Mouse (Mus musculus): ENCODE data around the gene Sycp2. TPM values are rescaled to one million over a fixed set of nuclear protein-coding genes. Genes with fewer than 3 reads are reported as not detected.

The Sycp2 gene
- polyA plus RNA-seq, 1 experiment, result not detected

DNA sequence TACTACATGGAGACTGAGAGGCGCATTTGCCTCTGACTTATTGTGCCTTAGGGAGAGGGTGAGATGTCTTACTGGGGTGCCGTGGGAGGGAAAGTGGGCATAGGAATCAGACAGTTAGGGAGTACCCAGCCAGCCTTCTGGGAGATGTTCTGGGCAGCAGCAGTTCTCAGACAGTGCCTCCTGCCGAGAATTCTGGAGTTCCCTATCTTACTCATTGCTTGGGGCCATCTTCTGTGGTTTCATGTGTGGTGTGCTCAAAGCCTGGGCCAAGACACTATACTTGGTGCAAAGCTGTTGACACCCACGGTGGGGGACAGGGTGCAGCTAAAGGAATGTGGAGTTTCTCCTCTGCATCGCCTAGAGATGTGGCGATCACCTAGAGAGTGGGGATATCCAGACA is 102.8 kb downstream of the Sycp2 start:
- Histone ChIP-seq H3K27me3 (ENCODE audit: control insufficient read depth, insufficient read depth, insufficient read length) (no peaks in the 10 kb centered on the region), H3K79me2 (ENCODE audit: control insufficient read depth, insufficient read depth) (no peaks in the 10 kb centered on the region), H3K4me3 (no peak overlapping the region), H3K4me2 (ENCODE audit: low read depth) (no peak overlapping the region), H3ac (ENCODE audit: control insufficient read depth, insufficient read length) (no peak overlapping the region), H3K36me3 (ENCODE audit: control insufficient read depth, insufficient read depth) (no peaks in the 10 kb centered on the region)
- TF ChIP-seq REST (IDR thresholded peaks at IDR 0.05; ENCODE audit: insufficient read depth, insufficient read length) (no peak), TCF3 (IDR thresholded peaks at IDR 0.05; ENCODE audit: insufficient read length, low read depth) (no peak), E2F4 (IDR thresholded peaks at IDR 0.05; ENCODE audit: insufficient read depth) (no peak), POLR2A (IDR thresholded peaks at IDR 0.05; ENCODE audit: insufficient read length, low read depth) (no peak), MYOG (IDR thresholded peaks at IDR 0.05; ENCODE audit: control insufficient read depth in 1 of 3, insufficient read depth in 1 of 3, insufficient read length in 2 of 3, low read depth in 2 of 3) (no peak), USF1 (IDR thresholded peaks at IDR 0.05; ENCODE audit: low read depth) (no peak)

DNA sequence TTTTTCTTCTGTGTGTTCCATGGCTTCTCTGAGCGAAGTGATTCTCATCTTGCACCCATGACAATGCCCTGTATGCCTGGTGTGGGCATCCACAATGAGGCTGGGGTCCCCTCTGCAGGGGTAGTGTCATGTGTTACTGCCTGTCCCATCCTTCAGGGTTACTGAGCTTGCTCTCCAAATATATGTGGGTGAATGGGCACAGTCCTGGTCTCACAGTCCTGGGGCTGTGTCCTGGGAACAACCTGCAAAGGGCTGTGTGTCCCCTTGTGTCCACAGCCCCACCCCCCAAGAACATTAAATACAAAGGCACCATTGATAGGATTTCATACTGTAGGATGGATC is 103.3 kb downstream of the Sycp2 start:
- Histone ChIP-seq H3K27me3 (ENCODE audit: control insufficient read depth, insufficient read depth, insufficient read length) (no peaks in the 10 kb centered on the region), H3ac (ENCODE audit: control insufficient read depth, insufficient read length) (no peak overlapping the region), H3K79me2 (ENCODE audit: control insufficient read depth, insufficient read depth) (no peaks in the 10 kb centered on the region), H3K4me2 (ENCODE audit: low read depth) (no peak overlapping the region), H3K36me3 (ENCODE audit: control insufficient read depth, insufficient read depth) (no peaks in the 10 kb centered on the region), H3K4me3 (no peak overlapping the region)
- TF ChIP-seq CEBPB (IDR thresholded peaks at IDR 0.05; ENCODE audit: insufficient read depth, poor library complexity, severe bottlenecking) (no peak), MYOG (IDR thresholded peaks at IDR 0.05; ENCODE audit: control insufficient read depth in 1 of 3, insufficient read depth in 1 of 3, insufficient read length in 2 of 3, low read depth in 2 of 3) (no peak), TCF3 (IDR thresholded peaks at IDR 0.05; ENCODE audit: insufficient read length, low read depth) (no peak), MAX (IDR thresholded peaks at IDR 0.05; ENCODE audit: low read depth) (no peak), TCF12 (IDR thresholded peaks at IDR 0.05; ENCODE audit: insufficient read depth, poor library complexity, severe bottlenecking) (no peak), MYOD1 (IDR thresholded peaks at IDR 0.05; ENCODE audit: control insufficient read depth in 1 of 3, insufficient read length in 2 of 3, low read depth in 2 of 3) (no peak), USF1 (IDR thresholded peaks at IDR 0.05; ENCODE audit: low read depth) (no peak), E2F4 (IDR thresholded peaks at IDR 0.05; ENCODE audit: insufficient read depth) (no peak), POLR2AphosphoS2 (IDR thresholded peaks at IDR 0.05; ENCODE audit: insufficient read length, low read depth) (no peak), REST (IDR thresholded peaks at IDR 0.05; ENCODE audit: insufficient read depth, insufficient read length) (no peak), SRF (IDR thresholded peaks at IDR 0.05; ENCODE audit: control insufficient read depth, insufficient read length, low read depth) (no peak), POLR2A (IDR thresholded peaks at IDR 0.05; ENCODE audit: insufficient read length, low read depth) (no peak)

DNA sequence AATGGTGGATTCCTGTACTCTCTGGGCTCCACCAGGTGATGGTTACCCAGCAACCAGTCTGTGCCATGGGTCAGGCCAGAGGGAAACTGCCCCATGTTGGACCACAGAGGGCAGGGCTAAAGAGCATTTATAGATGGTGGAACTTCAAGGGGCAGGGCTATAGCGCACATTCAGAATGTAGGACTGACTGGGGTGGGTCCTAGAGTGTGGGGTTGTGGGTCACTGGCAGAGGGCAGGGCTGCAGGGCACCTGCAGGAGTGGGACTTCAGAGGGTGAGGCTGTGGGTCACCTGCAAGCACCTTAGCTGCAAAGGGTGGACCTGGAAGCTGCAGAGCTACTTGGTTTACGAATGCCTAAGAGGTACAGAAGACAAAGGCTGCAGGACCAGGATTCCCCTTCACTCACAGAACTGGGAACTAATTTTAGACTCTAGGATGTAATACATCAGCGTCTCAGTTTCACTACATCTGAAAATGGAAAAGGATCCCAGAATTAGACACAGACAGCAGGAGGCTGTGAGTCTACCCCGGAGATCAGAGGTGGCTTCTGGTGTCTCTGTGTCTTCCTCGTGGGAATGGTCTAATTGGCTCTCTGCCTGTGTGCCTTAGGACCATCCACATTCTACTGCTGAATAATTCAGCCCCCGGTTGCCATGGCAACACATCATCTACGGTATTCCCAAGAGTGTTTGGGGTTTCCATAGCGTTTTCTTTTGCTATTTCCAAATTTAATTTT is 103.9 kb downstream of the Sycp2 start:
- Histone ChIP-seq H3ac (ENCODE audit: control insufficient read depth, insufficient read length) (no peak overlapping the region), H3K4me3 (no peak overlapping the region)
- TF ChIP-seq MAX (IDR thresholded peaks at IDR 0.05; ENCODE audit: low read depth), result no peak
- no peak for TF ChIP-seq MYOD1 (IDR thresholded peaks at IDR 0.05; ENCODE audit: control insufficient read depth in 1 of 3, insufficient read length in 2 of 3, low read depth in 2 of 3)
- no peak for TF ChIP-seq CEBPB (IDR thresholded peaks at IDR 0.05; ENCODE audit: insufficient read depth, poor library complexity, severe bottlenecking)
- no peak for TF ChIP-seq E2F4 (IDR thresholded peaks at IDR 0.05; ENCODE audit: insufficient read depth)
- no peak for TF ChIP-seq TCF12 (IDR thresholded peaks at IDR 0.05; ENCODE audit: insufficient read depth, poor library complexity, severe bottlenecking)
- no peak for TF ChIP-seq REST (IDR thresholded peaks at IDR 0.05; ENCODE audit: insufficient read depth, insufficient read length)
- no peak for TF ChIP-seq MYOG (IDR thresholded peaks at IDR 0.05; ENCODE audit: control insufficient read depth in 1 of 3, insufficient read depth in 1 of 3, insufficient read length in 2 of 3, low read depth in 2 of 3)
- no peak for TF ChIP-seq POLR2AphosphoS2 (IDR thresholded peaks at IDR 0.05; ENCODE audit: insufficient read length, low read depth)
- no peak for TF ChIP-seq POLR2A (IDR thresholded peaks at IDR 0.05; ENCODE audit: insufficient read length, low read depth)
- no peak for TF ChIP-seq SRF (IDR thresholded peaks at IDR 0.05; ENCODE audit: control insufficient read depth, insufficient read length, low read depth)
- TF ChIP-seq TCF3 (IDR thresholded peaks at IDR 0.05; ENCODE audit: insufficient read length, low read depth), result no peak
- TF ChIP-seq USF1 (IDR thresholded peaks at IDR 0.05; ENCODE audit: low read depth), result no peak

More for the DNA sequence above, 103.9 kb downstream of the Sycp2 start:
- Histone ChIP-seq H3K79me2 (ENCODE audit: control insufficient read depth, insufficient read depth) (no peaks in the 10 kb centered on the region), H3K4me2 (ENCODE audit: low read depth) (no peak overlapping the region), H3K36me3 (ENCODE audit: control insufficient read depth, insufficient read depth) (no peaks in the 10 kb centered on the region), H3K27me3 (ENCODE audit: control insufficient read depth, insufficient read depth, insufficient read length) (no peaks in the 10 kb centered on the region)

Other genes starting within 250 kb of the Sycp2 start
- not detected for gene Ppp1r3d, start 6.8 kb upstream of the Sycp2 start, polyA plus RNA-seq (2012; fragmentation: generic; extraction: Trizol)
- gene Fam217b, start 6.8 kb upstream of the Sycp2 start, polyA plus RNA-seq (2012; fragmentation: generic; extraction: Trizol), result 0.01 TPM
- gene Cdh26, start 22.8 kb upstream of the Sycp2 start, polyA plus RNA-seq (2012; fragmentation: generic; extraction: Trizol), result not detected